Comparison of ENCODE assay signal across 26 mouse cellular contexts in the genomic region with DNA sequence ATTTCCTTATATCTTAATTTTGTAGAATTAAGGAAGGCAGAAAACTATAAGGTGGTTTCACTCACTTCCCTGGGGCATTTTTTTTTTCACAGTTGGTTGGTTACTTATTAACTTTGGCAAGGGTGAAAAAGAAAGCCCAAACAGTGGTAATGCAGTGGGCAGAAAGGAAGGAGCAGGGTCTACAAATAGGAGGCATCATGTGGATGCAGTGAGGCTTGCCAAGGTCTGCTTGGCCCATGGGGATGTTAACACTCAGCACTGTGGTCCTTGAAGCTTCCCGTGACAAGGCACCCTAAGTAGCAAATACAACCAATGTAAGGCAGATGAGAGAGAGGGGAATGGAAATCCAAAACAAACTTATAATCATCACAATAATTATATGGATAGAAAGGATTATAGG.
"Had no signal": no experiment of that assay in that cellular context is flagged by ENCODE, and none has a peak within 500 bp of the region (broad histone marks: within the 10 kb centered on the region; RNA-seq: fewer than 3 reads in every experiment).

No protein-coding gene starts in this region.

- ATAC-seq: liver, embryonic 12.5 days had no signal

- H3K9ac ChIP-seq: limb, embryonic 13.5 days; liver, embryonic 12.5 days; liver, embryonic 15.5 days; lung, embryonic 15.5 days; neural tube, embryonic 12.5 days; neural tube, embryonic 15.5 days had no signal

- H3K36me3 ChIP-seq: limb, embryonic 10.5 days; limb, embryonic 13.5 days; liver, embryonic 12.5 days; liver, embryonic 15.5 days; lung, embryonic 15.5 days; midbrain, embryonic 10.5 days; neural tube, embryonic 12.5 days; neural tube, embryonic 15.5 days had no signal

- H3K27ac ChIP-seq: left cerebral cortex, adult 2 months; limb, embryonic 10.5 days; limb, embryonic 13.5 days; liver, embryonic 12.5 days; liver, embryonic 15.5 days; lung, embryonic 15.5 days; midbrain, embryonic 10.5 days; neural tube, embryonic 12.5 days; neural tube, embryonic 15.5 days; stomach, postnatal 0 days had no signal

- H3K9me3 ChIP-seq: limb, embryonic 10.5 days; limb, embryonic 13.5 days; liver, embryonic 12.5 days; liver, embryonic 15.5 days; lung, embryonic 15.5 days; megakaryocyte, embryonic 14.5 days; midbrain, embryonic 10.5 days; neural tube, embryonic 12.5 days; neural tube, embryonic 15.5 days had no signal

- H3K4me1 ChIP-seq: limb, embryonic 13.5 days; liver, embryonic 12.5 days; liver, embryonic 15.5 days; lung, embryonic 15.5 days; megakaryocyte, embryonic 14.5 days; midbrain, embryonic 10.5 days; neural tube, embryonic 12.5 days; neural tube, embryonic 15.5 days had no signal

- H3K27me3 ChIP-seq: limb, embryonic 13.5 days; liver, embryonic 12.5 days; liver, embryonic 15.5 days; lung, embryonic 15.5 days; megakaryocyte, embryonic 14.5 days; neural tube, embryonic 12.5 days; neural tube, embryonic 15.5 days had no signal

- H3K4me2 ChIP-seq: limb, embryonic 13.5 days; liver, embryonic 12.5 days; liver, embryonic 15.5 days; lung, embryonic 15.5 days; neural tube, embryonic 12.5 days; neural tube, embryonic 15.5 days had no signal

- H3K4me3 ChIP-seq: left cerebral cortex, adult 2 months; limb, embryonic 10.5 days; limb, embryonic 13.5 days; liver, embryonic 12.5 days; liver, embryonic 15.5 days; lung, embryonic 15.5 days; megakaryocyte, embryonic 14.5 days; midbrain, embryonic 10.5 days; neural tube, embryonic 12.5 days; neural tube, embryonic 15.5 days had no signal

- DNase-seq: kidney, adult 11 months; kidney, adult 9 months; kidney, postnatal 36 days; layer of hippocampus, postnatal 36 days; liver; lung, adult 18-20 months; lung, postnatal 10 days; lung, postnatal 36 days; midbrain, embryonic 14.5 days; right cerebral cortex, adult 18-20 months; right cerebral cortex, postnatal 14 days; right cerebral cortex, postnatal 4 days; thymus, adult 2 months; thymus, postnatal 14 days; thymus, postnatal 4 days had no signal
